Mouse (Mus musculus): Measurements from ENCODE around the gene Crebrf. TPM values are rescaled to one million over a fixed set of nuclear protein-coding genes. Genes with fewer than 3 reads are reported as not detected.

Crebrf gene
- polyA plus RNA-seq (2012; ENCODE audit: insufficient read depth, low replicate concordance), result 1.4 and 4.5 TPM in 2 replicates

DNA sequence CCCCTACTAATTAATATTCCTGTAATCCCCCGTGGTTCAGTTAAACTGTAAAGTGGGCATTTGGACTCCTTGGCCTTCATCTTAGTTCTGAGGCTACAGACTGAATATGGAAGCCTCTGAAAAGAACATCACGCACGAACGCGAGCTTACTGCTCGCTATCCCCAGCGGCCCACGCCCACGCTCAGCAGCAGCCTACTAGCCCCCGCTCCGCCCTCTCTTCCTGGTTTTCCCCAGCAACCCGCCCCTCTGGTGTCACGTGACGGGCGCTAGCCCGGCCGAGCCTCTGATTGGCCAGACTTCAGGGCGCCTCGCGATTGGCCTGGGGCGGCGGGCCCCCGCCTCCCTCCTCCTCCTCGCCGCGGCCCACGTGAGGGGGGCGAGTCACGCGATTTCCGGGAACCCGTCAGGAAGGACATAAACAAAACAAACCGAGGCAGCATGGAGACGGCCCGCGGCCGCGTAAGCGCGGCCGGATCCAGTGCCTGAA lies at the start of gene Crebrf:
Gene Crebrf (plus strand): TSS at position 380 of the 488 bp plus-strand sequence.
- H3K9me3 ChIP-seq, result no peaks in the 10 kb centered on the region
- peaks cover 28% of the 10 kb centered on the region for H3K4me1 ChIP-seq
- no peaks in the 10 kb centered on the region for H3K36me3 ChIP-seq (replicated peaks; ENCODE audit: low read length)
- H3K4me3 ChIP-seq (replicated peaks), result peak within 1 kb of the TSS; percentile 98
- TF ChIP-seq GATA1 (IDR thresholded peaks at IDR 0.05; ENCODE audit: borderline replicate concordance, low read length) (no peak), FLI1 (IDR thresholded peaks at IDR 0.05; ENCODE audit: low read length) (no peak)
- H3K27me3 ChIP-seq (replicated peaks), result peaks cover 4% of the 10 kb centered on the region

DNA sequence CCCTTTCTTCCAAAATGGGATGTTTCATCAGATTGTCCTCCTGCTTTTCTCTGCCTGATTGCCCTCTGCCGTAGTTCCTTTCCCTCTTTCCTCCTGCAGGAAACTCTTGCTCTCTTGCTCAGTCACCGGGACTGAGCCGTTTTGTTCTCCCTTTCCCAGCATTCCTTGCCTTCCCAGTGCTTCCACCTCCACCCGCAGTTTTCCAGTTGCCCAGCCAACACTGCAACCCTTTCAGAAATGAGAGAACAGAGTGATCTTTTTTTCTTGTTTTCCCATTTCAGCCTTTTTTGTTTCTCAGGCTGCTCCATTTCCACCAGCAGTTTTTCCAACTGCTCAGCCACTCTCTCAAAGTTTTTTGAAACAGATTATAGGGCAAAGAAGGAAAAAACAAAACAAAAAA lies 44.2 kb upstream of the Crebrf start:
- H3K4me1 ChIP-seq, result peaks cover 24% of the 10 kb centered on the region
- peaks cover 28% of the 10 kb centered on the region for H3K27me3 ChIP-seq (replicated peaks)
- TF ChIP-seq GATA1 (IDR thresholded peaks at IDR 0.05; ENCODE audit: borderline replicate concordance, low read length), result no peak
- TF ChIP-seq FLI1 (IDR thresholded peaks at IDR 0.05; ENCODE audit: low read length), result no peak
- no peak overlapping the region for H3K4me3 ChIP-seq (replicated peaks)
- H3K36me3 ChIP-seq (replicated peaks; ENCODE audit: low read length), result no peaks in the 10 kb centered on the region
- H3K9me3 ChIP-seq, result peaks cover 11% of the 10 kb centered on the region

- no peak for TF ChIP-seq GATA1 (IDR thresholded peaks at IDR 0.05; ENCODE audit: borderline replicate concordance, low read length)
- TF ChIP-seq FLI1 (IDR thresholded peaks at IDR 0.05; ENCODE audit: low read length), result no peak
- H3K4me3 ChIP-seq (replicated peaks), result peak overlapping the region; percentile 93
- peaks cover 4% of the 10 kb centered on the region; the same call in 1 of the 2 replicates for H3K9me3 ChIP-seq
- peaks cover 16% of the 10 kb centered on the region for H3K27me3 ChIP-seq (replicated peaks)
- peaks cover 54% of the 10 kb centered on the region for H3K4me1 ChIP-seq
- H3K36me3 ChIP-seq (replicated peaks; ENCODE audit: low read length), result peaks cover 20% of the 10 kb centered on the region
Observed at GRCm38 (mm10) chr17:26675845-26676244, 39.6 kb upstream of the Crebrf start.

- Histone ChIP-seq H3K27me3 (replicated peaks) (peaks cover 13% of the 10 kb centered on the region), H3K4me3 (replicated peaks) (peak overlapping the region; percentile 93), H3K9me3 (peaks cover 4% of the 10 kb centered on the region; the same call in 1 of the 2 replicates), H3K36me3 (replicated peaks; ENCODE audit: low read length) (peaks cover 24% of the 10 kb centered on the region), H3K4me1 (peaks cover 53% of the 10 kb centered on the region)
- no peak for TF ChIP-seq FLI1 (IDR thresholded peaks at IDR 0.05; ENCODE audit: low read length)
- TF ChIP-seq GATA1 (IDR thresholded peaks at IDR 0.05; ENCODE audit: borderline replicate concordance, low read length), result no peak
Observed at GRCm38 (mm10) chr17:26676252-26676615, 39.2 kb upstream of the Crebrf start.

- TF ChIP-seq GATA1 (IDR thresholded peaks at IDR 0.05; ENCODE audit: borderline replicate concordance, low read length), result no peak
- TF ChIP-seq FLI1 (IDR thresholded peaks at IDR 0.05; ENCODE audit: low read length), result no peak
- peaks cover 53% of the 10 kb centered on the region for H3K4me1 ChIP-seq
- H3K36me3 ChIP-seq (replicated peaks; ENCODE audit: low read length), result peaks cover 30% of the 10 kb centered on the region
- H3K9me3 ChIP-seq, result peaks cover 4% of the 10 kb centered on the region; the same call in 1 of the 2 replicates
- peak overlapping the region; percentile 93 for H3K4me3 ChIP-seq (replicated peaks)
- H3K27me3 ChIP-seq (replicated peaks), result peaks cover 13% of the 10 kb centered on the region
Observed at GRCm38 (mm10) chr17:26676616-26677376, 38.7 kb upstream of the Crebrf start.

DNA sequence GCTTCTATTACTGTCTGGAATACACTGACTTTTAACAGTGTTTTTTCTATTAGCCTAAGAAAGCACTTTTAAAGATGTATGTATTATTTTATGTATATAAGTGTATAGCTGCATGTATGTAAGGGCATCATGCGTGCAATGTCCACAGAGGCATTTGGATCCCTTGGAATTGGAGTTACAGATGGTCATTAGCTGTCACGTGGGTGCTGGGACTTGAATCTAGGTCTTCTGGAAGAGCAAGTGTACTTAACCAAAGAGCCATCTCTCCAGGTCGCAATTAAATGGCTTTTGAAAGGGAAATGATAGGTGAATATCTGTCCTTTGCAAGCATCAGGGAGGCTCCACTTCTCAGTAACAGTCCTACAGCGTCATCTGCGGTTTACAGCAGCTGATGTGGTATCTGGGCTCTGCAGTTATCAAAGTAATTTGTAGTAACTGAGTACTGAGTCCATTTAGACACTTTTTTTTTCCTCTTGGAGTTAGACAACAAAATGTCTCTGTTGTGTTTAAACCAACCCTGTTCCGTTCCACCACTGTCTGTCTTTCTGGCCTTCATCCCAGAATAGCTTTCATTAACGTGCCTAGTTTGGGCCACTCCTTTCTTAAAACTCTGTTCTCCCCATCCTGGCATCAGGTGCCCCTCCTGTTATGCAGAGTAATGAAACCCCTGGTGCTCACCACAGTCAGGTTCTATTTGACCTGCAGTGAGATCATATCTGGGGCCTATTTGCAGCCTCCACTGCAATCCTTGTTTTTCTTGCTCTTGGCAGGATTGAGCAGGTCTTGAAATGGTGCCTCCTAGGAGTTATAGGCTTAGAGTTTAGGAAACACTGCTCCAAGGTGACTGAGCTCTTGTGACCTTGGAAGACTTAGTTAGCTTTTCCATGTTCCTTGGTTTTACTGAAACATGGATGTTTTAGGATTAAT lies 37.5 kb upstream of the Crebrf start:
- peak overlapping the region; percentile 93 for H3K4me3 ChIP-seq (replicated peaks)
- H3K4me1 ChIP-seq, result peaks cover 52% of the 10 kb centered on the region
- TF ChIP-seq FLI1 (IDR thresholded peaks at IDR 0.05; ENCODE audit: low read length) (no peak), GATA1 (IDR thresholded peaks at IDR 0.05; ENCODE audit: borderline replicate concordance, low read length) (no peak)
- H3K27me3 ChIP-seq (replicated peaks), result peaks cover 7% of the 10 kb centered on the region
- H3K9me3 ChIP-seq, result peaks cover 4% of the 10 kb centered on the region; the same call in 1 of the 2 replicates
- peaks cover 42% of the 10 kb centered on the region for H3K36me3 ChIP-seq (replicated peaks; ENCODE audit: low read length)

DNA sequence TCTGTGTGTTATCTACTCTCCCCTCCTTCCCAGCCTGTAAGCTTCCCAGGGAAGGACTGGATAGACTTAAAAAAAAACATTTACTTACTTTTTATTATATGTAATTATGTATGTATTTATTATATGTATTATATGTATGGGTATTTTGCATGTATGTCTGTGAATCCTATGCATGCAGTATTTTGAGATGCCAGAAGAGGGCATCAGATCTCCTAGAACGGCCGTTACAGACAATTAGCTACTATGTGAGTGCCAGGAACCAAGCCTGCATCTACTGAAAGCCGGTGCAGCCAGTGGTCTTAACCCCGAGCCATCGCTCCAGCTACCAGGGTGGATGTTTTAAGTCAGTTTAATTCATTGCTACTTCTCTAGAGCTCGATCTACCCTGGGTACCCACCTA lies 34.2 kb upstream of the Crebrf start:
- Histone ChIP-seq H3K9me3 (no peaks in the 10 kb centered on the region; the same call in 1 of the 2 replicates), H3K4me3 (replicated peaks) (no peak overlapping the region), H3K27me3 (replicated peaks) (no peaks in the 10 kb centered on the region), H3K36me3 (replicated peaks; ENCODE audit: low read length) (peaks cover 70% of the 10 kb centered on the region), H3K4me1 (peaks cover 62% of the 10 kb centered on the region)
- TF ChIP-seq GATA1 (IDR thresholded peaks at IDR 0.05; ENCODE audit: borderline replicate concordance, low read length) (no peak), FLI1 (IDR thresholded peaks at IDR 0.05; ENCODE audit: low read length) (no peak)

DNA sequence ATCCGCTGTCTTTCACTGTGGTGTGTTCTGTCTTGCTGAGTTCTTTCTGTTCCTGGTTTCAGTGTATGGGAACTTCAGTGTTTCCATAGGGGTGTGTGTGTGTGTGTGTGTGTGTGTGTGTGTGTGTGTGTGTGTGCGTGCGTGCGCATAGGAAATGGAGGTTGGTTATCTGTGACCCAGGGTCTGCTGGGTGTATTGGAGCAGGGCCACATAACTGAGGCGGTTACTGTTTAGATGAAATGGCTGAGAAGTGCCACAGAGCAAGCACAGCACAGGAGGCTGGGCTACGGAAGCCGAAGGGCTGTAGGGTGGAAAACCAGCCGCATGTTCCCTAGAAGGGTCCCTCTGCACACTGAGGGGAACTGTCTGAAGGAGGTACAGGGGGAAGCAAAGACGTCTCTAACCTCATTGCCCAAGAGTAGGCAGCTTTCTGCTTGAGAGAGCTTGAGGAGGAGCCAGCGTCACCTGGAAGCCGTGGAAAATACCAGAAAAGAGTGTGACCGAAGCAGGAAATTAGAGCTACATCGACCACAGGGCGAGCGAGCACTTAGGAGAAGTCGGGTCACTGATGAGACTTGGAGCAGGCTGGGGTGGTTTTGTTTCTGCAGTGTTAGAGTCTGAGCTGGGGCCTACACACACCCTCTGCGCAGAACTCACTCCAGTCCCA lies 29.0 kb upstream of the Crebrf start:
- TF ChIP-seq GATA1 (IDR thresholded peaks at IDR 0.05; ENCODE audit: borderline replicate concordance, low read length), result no peak
- no peak for TF ChIP-seq FLI1 (IDR thresholded peaks at IDR 0.05; ENCODE audit: low read length)
- Histone ChIP-seq H3K4me1 (peaks cover 77% of the 10 kb centered on the region), H3K36me3 (replicated peaks; ENCODE audit: low read length) (peaks cover 81% of the 10 kb centered on the region), H3K27me3 (replicated peaks) (no peaks in the 10 kb centered on the region), H3K9me3 (no peaks in the 10 kb centered on the region), H3K4me3 (replicated peaks) (no peak overlapping the region)
